Mouse (Mus musculus) heart, adult 2 months (tissue): ENCODE results near the gene Gm21970.

Source experiments
- CTCF ChIP-seq: fragments of 200-600 bp; IDR thresholded peaks from 2 replicates; pipeline ENCODE4 v1.8.1; 2022; ENCODE audit warnings: antibody characterized with exemption, mild to moderate bottlenecking, moderate library complexity
- POLR2A ChIP-seq: fragments of 200-500 bp; IDR thresholded peaks from 2 replicates; pipeline ENCODE4 v1.6.1; 2011; ENCODE audit warnings: mild to moderate bottlenecking, low read depth, low read length, control low read depth; ENCODE audit not compliant: insufficient read depth

DNA sequence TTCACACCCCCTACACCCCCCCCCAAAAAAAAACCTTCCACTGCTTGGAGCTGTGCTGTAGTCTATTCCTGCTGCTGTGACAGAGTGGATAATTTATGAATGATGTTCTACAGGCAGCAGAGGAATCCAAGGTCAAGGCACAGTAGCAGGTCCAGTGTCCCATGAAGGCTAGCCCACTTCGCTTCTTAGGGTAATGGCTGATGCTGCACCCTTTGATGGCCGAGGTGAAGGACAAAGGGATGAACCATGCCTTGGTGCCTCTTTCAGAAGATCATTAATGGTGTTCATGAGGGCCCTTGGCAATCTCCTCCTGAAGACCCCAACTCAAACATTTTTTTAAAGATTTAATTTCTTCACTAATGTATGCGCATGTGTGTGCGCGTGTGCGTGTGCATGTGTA, 24.8 kb downstream of the Gm21970 start:
- TF ChIP-seq POLR2A = no peak
- TF ChIP-seq CTCF = no peak
